Mouse (Mus musculus): ENCODE data around the gene Ube2e2. TPM values are rescaled to one million over a fixed set of nuclear protein-coding genes. Genes with fewer than 3 reads are reported as not detected.

Gene Ube2e2
- polyA plus RNA-seq, 1 experiment, result 29.2 TPM

DNA sequence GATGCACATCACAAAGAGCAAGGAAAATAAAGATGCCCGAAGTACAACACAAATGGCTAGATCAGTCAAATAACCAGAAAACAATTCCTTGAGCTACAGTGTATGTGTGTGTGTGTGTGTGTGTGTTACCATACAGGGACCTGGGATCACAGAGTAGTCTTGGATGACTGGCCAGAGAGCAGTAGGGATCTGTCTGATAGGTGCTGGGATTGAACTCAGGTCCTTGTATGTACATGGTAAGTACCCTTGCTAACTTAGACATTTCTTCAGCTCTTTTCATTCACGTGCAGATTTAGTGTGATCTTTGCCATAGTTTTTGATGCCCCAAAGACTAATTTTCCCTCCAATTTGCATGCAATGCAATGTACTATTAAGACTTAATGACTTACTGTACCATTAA is 117.9 kb downstream of the Ube2e2 start:
- no peak for TF ChIP-seq CTCF (IDR thresholded peaks at IDR 0.05; ENCODE audit: control insufficient read depth, insufficient read depth, insufficient replicate concordance, low read depth, low read length)
- Histone ChIP-seq H3K27ac (ENCODE audit: control insufficient read depth, insufficient read depth, low read depth, low read length) (no peak overlapping the region), H3K4me1 (ENCODE audit: control insufficient read depth, insufficient read depth, low read length) (no peaks in the 10 kb centered on the region), H3K4me3 (ENCODE audit: control insufficient read depth, low read depth, low read length) (no peak overlapping the region), H3K36me3 (ENCODE audit: control insufficient read depth, insufficient read depth, low read length) (no peaks in the 10 kb centered on the region), H3K27me3 (ENCODE audit: control insufficient read depth, insufficient read depth, low read length) (no peaks in the 10 kb centered on the region)

DNA sequence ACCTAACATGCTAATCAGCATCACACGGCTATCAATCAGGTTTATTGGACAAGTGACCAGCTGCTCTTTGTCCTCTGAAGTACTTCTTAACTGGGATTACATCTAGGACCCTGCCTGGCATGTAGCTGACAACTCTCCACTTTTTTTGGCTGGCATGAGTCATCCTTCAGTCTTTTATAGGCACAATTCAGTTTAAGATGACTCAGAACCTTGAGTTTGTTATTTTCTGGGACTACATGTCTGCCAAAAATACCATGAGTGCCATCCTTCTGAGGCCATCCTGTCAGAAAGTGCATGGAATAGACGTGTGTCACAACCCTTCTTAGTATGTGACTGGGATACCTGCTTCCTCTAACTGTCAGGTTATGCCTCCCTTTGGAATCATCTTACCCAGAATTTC is 120.3 kb downstream of the Ube2e2 start:
- Histone ChIP-seq H3K4me3 (ENCODE audit: control insufficient read depth, low read depth, low read length) (no peak overlapping the region), H3K27me3 (ENCODE audit: control insufficient read depth, insufficient read depth, low read length) (no peaks in the 10 kb centered on the region), H3K4me1 (ENCODE audit: control insufficient read depth, insufficient read depth, low read length) (no peaks in the 10 kb centered on the region), H3K36me3 (ENCODE audit: control insufficient read depth, insufficient read depth, low read length) (no peaks in the 10 kb centered on the region), H3K27ac (ENCODE audit: control insufficient read depth, insufficient read depth, low read depth, low read length) (no peak overlapping the region)
- TF ChIP-seq POLR2A (IDR thresholded peaks at IDR 0.05; ENCODE audit: control insufficient read depth, low read depth, low read length) (no peak), CTCF (IDR thresholded peaks at IDR 0.05; ENCODE audit: control insufficient read depth, insufficient read depth, insufficient replicate concordance, low read depth, low read length) (no peak)

- Histone ChIP-seq H3K27me3 (ENCODE audit: control insufficient read depth, insufficient read depth, low read length) (no peaks in the 10 kb centered on the region), H3K27ac (ENCODE audit: control insufficient read depth, insufficient read depth, low read depth, low read length) (no peak overlapping the region), H3K4me1 (ENCODE audit: control insufficient read depth, insufficient read depth, low read length) (no peaks in the 10 kb centered on the region), H3K4me3 (ENCODE audit: control insufficient read depth, low read depth, low read length) (no peak overlapping the region), H3K36me3 (ENCODE audit: control insufficient read depth, insufficient read depth, low read length) (no peaks in the 10 kb centered on the region)
- TF ChIP-seq CTCF (IDR thresholded peaks at IDR 0.05; ENCODE audit: control insufficient read depth, insufficient read depth, insufficient replicate concordance, low read depth, low read length), result no peak
- no peak for TF ChIP-seq POLR2A (IDR thresholded peaks at IDR 0.05; ENCODE audit: control insufficient read depth, low read depth, low read length)
Observed at GRCm38 (mm10) chr14:18759601-18760356, 134.3 kb downstream of the Ube2e2 start.

DNA sequence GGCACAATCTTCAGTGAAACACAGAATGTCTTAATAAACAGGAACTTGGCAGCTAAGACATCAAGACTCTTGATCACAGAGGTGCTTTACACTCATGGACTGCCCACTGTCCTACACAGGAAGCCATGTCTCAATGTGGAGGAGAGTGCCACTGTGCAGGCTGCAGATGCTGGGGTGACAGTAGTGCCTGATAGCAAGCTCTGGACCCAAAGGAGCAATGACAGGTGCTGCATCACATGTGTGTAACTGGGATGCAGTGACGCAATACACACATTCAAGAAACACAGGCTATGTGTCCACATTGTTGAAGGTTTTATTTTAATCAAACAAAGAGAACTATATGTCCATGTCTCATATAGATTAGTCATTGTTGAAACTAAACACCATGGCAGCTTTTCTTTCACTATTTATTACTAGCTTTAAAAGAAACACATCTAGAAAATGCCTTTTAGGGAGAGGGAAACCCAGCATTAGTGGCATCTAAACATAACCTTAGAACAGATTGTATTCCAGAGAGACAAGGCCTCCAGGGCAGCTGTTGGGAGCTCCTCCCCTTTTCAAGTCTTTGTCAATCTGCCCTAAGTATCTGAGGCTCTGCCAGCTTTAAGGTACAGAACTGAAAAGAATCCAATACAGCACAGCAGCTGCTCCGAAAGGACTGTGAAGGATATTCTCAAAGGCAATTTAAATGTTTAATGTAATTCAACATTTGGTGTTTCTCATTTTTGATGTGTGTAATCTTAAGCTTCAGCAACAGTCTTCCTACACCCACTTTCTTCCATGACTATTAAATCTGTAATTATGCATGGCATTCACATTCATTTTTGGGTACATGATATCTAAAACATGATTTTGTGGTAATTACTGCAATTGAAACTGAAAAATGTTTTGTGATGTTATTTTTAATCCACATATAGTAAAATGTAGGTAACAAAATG is 135.2 kb downstream of the Ube2e2 start:
- Histone ChIP-seq H3K4me1 (ENCODE audit: control insufficient read depth, insufficient read depth, low read length) (no peaks in the 10 kb centered on the region), H3K4me3 (ENCODE audit: control insufficient read depth, low read depth, low read length) (no peak overlapping the region), H3K27ac (ENCODE audit: control insufficient read depth, insufficient read depth, low read depth, low read length) (no peak overlapping the region), H3K27me3 (ENCODE audit: control insufficient read depth, insufficient read depth, low read length) (no peaks in the 10 kb centered on the region), H3K36me3 (ENCODE audit: control insufficient read depth, insufficient read depth, low read length) (no peaks in the 10 kb centered on the region)
- TF ChIP-seq POLR2A (IDR thresholded peaks at IDR 0.05; ENCODE audit: control insufficient read depth, low read depth, low read length) (no peak), CTCF (IDR thresholded peaks at IDR 0.05; ENCODE audit: control insufficient read depth, insufficient read depth, insufficient replicate concordance, low read depth, low read length) (no peak)

DNA sequence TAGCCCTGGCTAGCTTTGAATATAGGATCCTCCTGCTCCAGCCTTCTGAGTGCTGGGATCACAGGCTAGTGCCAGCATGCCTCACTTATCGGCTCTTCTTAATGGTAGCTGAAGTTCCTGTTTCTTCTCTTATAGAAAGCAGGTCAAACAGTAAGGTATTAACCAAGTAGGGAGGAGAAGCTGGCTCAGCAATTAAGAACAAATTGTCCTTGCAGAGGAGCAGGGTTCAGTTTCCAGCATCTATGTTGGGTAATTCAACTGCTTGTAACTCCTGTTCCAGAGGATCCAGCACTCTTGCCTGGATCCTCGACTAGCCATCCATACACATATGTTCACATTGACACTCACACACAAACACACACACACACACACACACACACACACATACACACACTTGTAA is 136.1 kb downstream of the Ube2e2 start:
- TF ChIP-seq POLR2A (IDR thresholded peaks at IDR 0.05; ENCODE audit: control insufficient read depth, low read depth, low read length), result no peak
- no peak for TF ChIP-seq CTCF (IDR thresholded peaks at IDR 0.05; ENCODE audit: control insufficient read depth, insufficient read depth, insufficient replicate concordance, low read depth, low read length)
- Histone ChIP-seq H3K36me3 (ENCODE audit: control insufficient read depth, insufficient read depth, low read length) (no peaks in the 10 kb centered on the region), H3K4me3 (ENCODE audit: control insufficient read depth, low read depth, low read length) (no peak overlapping the region), H3K27ac (ENCODE audit: control insufficient read depth, insufficient read depth, low read depth, low read length) (no peak overlapping the region), H3K27me3 (ENCODE audit: control insufficient read depth, insufficient read depth, low read length) (no peaks in the 10 kb centered on the region), H3K4me1 (ENCODE audit: control insufficient read depth, insufficient read depth, low read length) (no peaks in the 10 kb centered on the region)

GRCm38 (mm10) chr14:18755410-18755809 is 138.7 kb downstream of the Ube2e2 start:
- TF ChIP-seq CTCF (IDR thresholded peaks at IDR 0.05; ENCODE audit: control insufficient read depth, insufficient read depth, insufficient replicate concordance, low read depth, low read length) (no peak), POLR2A (IDR thresholded peaks at IDR 0.05; ENCODE audit: control insufficient read depth, low read depth, low read length) (no peak)
- Histone ChIP-seq H3K4me3 (ENCODE audit: control insufficient read depth, low read depth, low read length) (no peak overlapping the region), H3K27ac (ENCODE audit: control insufficient read depth, insufficient read depth, low read depth, low read length) (no peak overlapping the region), H3K27me3 (ENCODE audit: control insufficient read depth, insufficient read depth, low read length) (no peaks in the 10 kb centered on the region), H3K36me3 (ENCODE audit: control insufficient read depth, insufficient read depth, low read length) (no peaks in the 10 kb centered on the region), H3K4me1 (ENCODE audit: control insufficient read depth, insufficient read depth, low read length) (no peaks in the 10 kb centered on the region)

- TF ChIP-seq POLR2A (IDR thresholded peaks at IDR 0.05; ENCODE audit: control insufficient read depth, low read depth, low read length), result no peak
- TF ChIP-seq CTCF (IDR thresholded peaks at IDR 0.05; ENCODE audit: control insufficient read depth, insufficient read depth, insufficient replicate concordance, low read depth, low read length), result no peak
Observed at GRCm38 (mm10) chr14:18754595-18754994, 139.5 kb downstream of the Ube2e2 start.

More at GRCm38 (mm10) chr14:18754595-18754994, 139.5 kb downstream of the Ube2e2 start:
- Histone ChIP-seq H3K27me3 (ENCODE audit: control insufficient read depth, insufficient read depth, low read length) (no peaks in the 10 kb centered on the region), H3K4me3 (ENCODE audit: control insufficient read depth, low read depth, low read length) (no peak overlapping the region), H3K27ac (ENCODE audit: control insufficient read depth, insufficient read depth, low read depth, low read length) (no peak overlapping the region), H3K4me1 (ENCODE audit: control insufficient read depth, insufficient read depth, low read length) (no peaks in the 10 kb centered on the region), H3K36me3 (ENCODE audit: control insufficient read depth, insufficient read depth, low read length) (no peaks in the 10 kb centered on the region)

Data from testis, adult 2 months (tissue).